Mouse (Mus musculus) megakaryocyte-erythroid progenitor cell, adult 5-6 weeks (primary cell): ENCODE measurements around the gene Kdf1. TPM values are rescaled to one million over a fixed set of nuclear protein-coding genes. Genes with fewer than 3 reads are reported as not detected.
"Not testable (repeated sequence)": the region's sequence is repeated elsewhere in the genome, so short reads cannot be mapped to it uniquely, and the experiment has no call there.

Experiments
- ATAC-seq: replicated peaks from 2 replicates; pipeline ENCODE4 v1.8.0; 2016; ENCODE audit warnings: mild to moderate bottlenecking, inconsistent platforms; ENCODE audit not compliant: severe bottlenecking, poor library complexity, low FRiP score, low TSS enrichment
- total RNA-seq, 2 experiments: library from RNA; stranded (forward) in 1 of 2; stranded (reverse) in 1 of 2; fragments of 200-1000, 215-1000 nt in 1 of 2; fragments of >200 nt in 1 of 2; fragmentation: Nextera tagmentation in 1 of 2; gene quantifications; 2 replicates each; pipeline ENCODE4 v1.2.3; 2014 to 2017

Kdf1 gene
- total RNA-seq, 2 experiments from 2014 or later, result not detected

GRCm38 (mm10) chr4:133494867-133495266 is 23.9 kb upstream of the Kdf1 start:
- no peak for ATAC-seq

- ATAC-seq, result no peak
Measured at GRCm38 (mm10) chr4:133495711-133496110, 23.1 kb upstream of the Kdf1 start.

- no peak for ATAC-seq
Measured at GRCm38 (mm10) chr4:133496738-133497445, 21.9 kb upstream of the Kdf1 start.

- ATAC-seq, result no peak
Measured at GRCm38 (mm10) chr4:133497461-133498159, 21.2 kb upstream of the Kdf1 start.

- ATAC-seq, result peak; percentile 88
Measured at GRCm38 (mm10) chr4:133498160-133498724, 20.5 kb upstream of the Kdf1 start, which contains the start of gene Trnp1. Gene Trnp1 (minus strand): TSS chr4:133498550.

- ATAC-seq, result no peak
Measured at GRCm38 (mm10) chr4:133501514-133501913, 17.2 kb upstream of the Kdf1 start.

GRCm38 (mm10) chr4:133504300-133504699 is 14.5 kb upstream of the Kdf1 start:
- no peak for ATAC-seq

- ATAC-seq, result 0 out of 2 replicates have a peak, but pooled peaks have one; percentile 19
Measured at GRCm38 (mm10) chr4:133504755-133505485, 13.8 kb upstream of the Kdf1 start.

GRCm38 (mm10) chr4:133506573-133506972 is 12.2 kb upstream of the Kdf1 start:
- ATAC-seq, result peak; percentile 30

- ATAC-seq, result no peak
Measured at GRCm38 (mm10) chr4:133508990-133509389, 9.8 kb upstream of the Kdf1 start.

- ATAC-seq, result no peak
Measured at GRCm38 (mm10) chr4:133511050-133511449, 7.7 kb upstream of the Kdf1 start.

- ATAC-seq, result not testable (repeated sequence)
Measured at GRCm38 (mm10) chr4:133512511-133512910, 6.3 kb upstream of the Kdf1 start.

GRCm38 (mm10) chr4:133512972-133513371 is 5.8 kb upstream of the Kdf1 start:
- peak; percentile 86 for ATAC-seq

GRCm38 (mm10) chr4:133519369-133519665 is 554 bp downstream of the Kdf1 start:
- no peak for ATAC-seq

- no peak for ATAC-seq
Measured at GRCm38 (mm10) chr4:133521502-133521901, 2.7 kb downstream of the Kdf1 start.

GRCm38 (mm10) chr4:133527788-133528187 is 9.0 kb downstream of the Kdf1 start:
- no peak for ATAC-seq

- no peak for ATAC-seq
Measured at GRCm38 (mm10) chr4:133532777-133533176, 14.0 kb downstream of the Kdf1 start.

- ATAC-seq, result no peak
Measured at GRCm38 (mm10) chr4:133536081-133536480, 17.3 kb downstream of the Kdf1 start.

GRCm38 (mm10) chr4:133536652-133537051 is 17.9 kb downstream of the Kdf1 start:
- no peak for ATAC-seq
